In the genomic region with DNA sequence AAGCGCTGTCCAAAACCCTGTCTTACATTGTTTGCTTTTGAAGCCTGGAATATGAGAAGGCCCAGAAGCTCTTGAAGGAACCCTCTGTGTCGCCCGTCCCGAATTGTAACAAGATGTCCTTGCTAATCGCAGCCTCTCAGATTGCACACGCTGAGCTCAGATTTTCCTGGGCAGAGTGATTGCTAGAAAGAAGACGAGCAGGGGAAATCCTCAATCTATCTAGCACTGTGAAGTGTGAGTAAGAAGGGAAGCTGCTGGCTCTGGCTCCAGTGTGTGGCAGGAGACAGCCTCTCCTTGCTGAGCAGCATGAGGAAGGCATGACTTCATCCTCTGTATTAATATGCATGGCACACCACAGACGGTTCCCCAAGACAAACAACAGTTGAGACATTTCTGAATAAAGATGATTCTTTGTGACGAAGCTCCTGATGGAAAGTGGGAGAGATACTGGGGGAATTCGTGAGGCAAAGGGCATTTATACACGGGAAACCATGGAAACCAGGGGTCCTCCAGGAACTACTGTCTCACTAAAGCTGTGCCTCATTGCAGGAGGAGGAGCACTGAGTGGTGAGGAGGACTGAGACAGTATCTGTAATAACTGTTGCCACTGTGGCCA, we compare ENCODE assay signal across 12 mouse cellular contexts. TPM values are rescaled to one million over a fixed set of nuclear protein-coding genes. Genes with fewer than 3 reads are reported as not detected.
A peak's percentile ranks its signal among the peaks of the same experiment; 100 is the strongest.
DNase-seq lines count a peak whose midpoint lies in the region; ATAC-seq and TF ChIP-seq lines count a peak whose summit lies in the region.
"Had no signal": no experiment of that assay in that cellular context is flagged by ENCODE, and none has a peak within 500 bp of the region (broad histone marks: within the 10 kb centered on the region; RNA-seq: fewer than 3 reads in every experiment).

No protein-coding gene starts in this region.

- H3K4me2 ChIP-seq in forebrain, embryonic 16.5 days (ENCODE audit: low read length), result no peak overlapping the region
- no peak overlapping the region for H3K4me2 ChIP-seq in midbrain, embryonic 14.5 days (ENCODE audit: low read length)
- H3K4me2 ChIP-seq: liver, embryonic 12.5 days had no signal

- H3K27ac ChIP-seq in forebrain, embryonic 16.5 days (ENCODE audit: low read length), result no peak overlapping the region
- peak overlapping the region; percentile 41; the same call in 1 of the 2 replicates for H3K27ac ChIP-seq in layer of hippocampus, adult 2 months
- H3K27ac ChIP-seq in midbrain, embryonic 14.5 days (replicated peaks; ENCODE audit: low read depth, low read length), result peak overlapping the region; percentile 53; the same call in 1 of the 2 replicates
- no peak overlapping the region for H3K27ac ChIP-seq in limb, embryonic 10.5 days
- H3K27ac ChIP-seq: liver, embryonic 12.5 days had no signal

- WGBS in forebrain, embryonic 16.5 days, result 53% methylated on average over 11 of the region's 11 CpGs
- WGBS in midbrain, embryonic 14.5 days, result 59% methylated on average over 11 of the region's 11 CpGs
- 74% methylated on average over 11 of the region's 11 CpGs for WGBS in limb, embryonic 10.5 days

- H3K9me3 ChIP-seq in forebrain, embryonic 16.5 days (ENCODE audit: control insufficient read depth, low read length), result no peaks in the 10 kb centered on the region
- H3K9me3 ChIP-seq in midbrain, embryonic 14.5 days (ENCODE audit: control insufficient read depth, low read length), result no peaks in the 10 kb centered on the region
- H3K9me3 ChIP-seq in limb, embryonic 10.5 days (replicated peaks), result no peaks in the 10 kb centered on the region
- H3K9me3 ChIP-seq: liver, embryonic 12.5 days had no signal

- H3K36me3 ChIP-seq in forebrain, embryonic 16.5 days (ENCODE audit: control insufficient read depth, insufficient read depth), result no peaks in the 10 kb centered on the region
- no peaks in the 10 kb centered on the region for H3K36me3 ChIP-seq in midbrain, embryonic 14.5 days (ENCODE audit: control insufficient read depth, insufficient read depth, low read length)
- H3K36me3 ChIP-seq in limb, embryonic 10.5 days, result no peaks in the 10 kb centered on the region
- H3K36me3 ChIP-seq: liver, embryonic 12.5 days had no signal

- DNase-seq in brain, embryonic 14.5 days (ENCODE audit: low read depth), result peak; percentile 66
- peak; percentile 30 to 79 for DNase-seq in layer of hippocampus, adult 2 months (ENCODE audit: low spot score in 2 of 2)
- DNase-seq in midbrain, embryonic 14.5 days, result peak; percentile 51
- no peak for DNase-seq in embryo, embryonic 10 days (ENCODE audit: low spot score)
- DNase-seq in limb, embryonic 10.5 days (ENCODE audit: low spot score), result no peak
- DNase-seq: spleen, adult 18-20 months had no signal

- TF ChIP-seq POLR2A in brain, embryonic 14.5 days (IDR thresholded peaks at IDR 0.05; ENCODE audit: borderline replicate concordance, extremely low read depth, insufficient read depth, insufficient read length, poor library complexity, severe bottlenecking), result no peak

- no peak overlapping the region for H3K4me3 ChIP-seq in forebrain, embryonic 16.5 days (replicated peaks; ENCODE audit: low read length)
- 0 out of 2 replicates have a peak overlapping the region, but pooled peaks have one; percentile 4 for H3K4me3 ChIP-seq in layer of hippocampus, adult 2 months
- H3K4me3 ChIP-seq in midbrain, embryonic 14.5 days (replicated peaks; ENCODE audit: low read depth, low read length), result no peak overlapping the region
- no peak overlapping the region for H3K4me3 ChIP-seq in limb, embryonic 10.5 days
- H3K4me3 ChIP-seq: liver, embryonic 12.5 days had no signal

- H3K4me1 ChIP-seq in forebrain, embryonic 16.5 days (replicated peaks; ENCODE audit: control insufficient read depth, insufficient read depth, low read length), result peaks cover 10% of the 10 kb centered on the region
- H3K4me1 ChIP-seq in midbrain, embryonic 14.5 days (ENCODE audit: control insufficient read depth, insufficient read depth, low read length), result no peaks in the 10 kb centered on the region; the same call in 1 of the 2 replicates
- H3K4me1 ChIP-seq in limb, embryonic 10.5 days, result 0 out of 2 replicates have a peak, but pooled peaks cover 2% of the 10 kb centered on the region
- H3K4me1 ChIP-seq: liver, embryonic 12.5 days had no signal

- no peaks in the 10 kb centered on the region for H3K27me3 ChIP-seq in forebrain, embryonic 16.5 days (replicated peaks; ENCODE audit: control insufficient read depth, insufficient read depth, low read length)
- no peaks in the 10 kb centered on the region for H3K27me3 ChIP-seq in midbrain, embryonic 14.5 days (ENCODE audit: control insufficient read depth, insufficient read depth, low read length)
- H3K27me3 ChIP-seq in limb, embryonic 10.5 days (ENCODE audit: low read depth, poor library complexity, severe bottlenecking), result no peaks in the 10 kb centered on the region
- H3K27me3 ChIP-seq: liver, embryonic 12.5 days had no signal

- peak; percentile 83 for ATAC-seq in forebrain, embryonic 16.5 days
- ATAC-seq in midbrain, embryonic 14.5 days (ENCODE audit: low FRiP score, low TSS enrichment), result peak; percentile 22; the same call in 1 of the 2 replicates
- ATAC-seq in megakaryocyte, adult 5-6 weeks (ENCODE audit: poor library complexity, severe bottlenecking), result no peak
- no peak for ATAC-seq in granulocyte monocyte progenitor cell, adult 5-6 weeks (replicated peaks; ENCODE audit: poor library complexity, severe bottlenecking)
- ATAC-seq: intestine, postnatal 0 days; liver, embryonic 12.5 days had no signal

- no peak for TF ChIP-seq CTCF in brain, embryonic 14.5 days (IDR thresholded peaks at IDR 0.05; ENCODE audit: borderline replicate concordance, extremely low read depth, insufficient read depth, insufficient read length)
- peak; percentile 24; the same call in 1 of the 2 replicates for TF ChIP-seq CTCF in layer of hippocampus, adult 2 months (conservative IDR thresholded peaks at IDR 0.05)

- H3K9ac ChIP-seq in forebrain, embryonic 16.5 days (replicated peaks; ENCODE audit: low read depth, low read length), result no peak overlapping the region
- no peak overlapping the region for H3K9ac ChIP-seq in midbrain, embryonic 14.5 days (replicated peaks; ENCODE audit: low read length)
- H3K9ac ChIP-seq: liver, embryonic 12.5 days had no signal

RNA-seq across cellular contexts. Expression of gene Tnn, which starts 4.0 kb away (rescaled TPM):
- 0.04 and 0.40 TPM in 2 replicates for polyA plus RNA-seq in brain, embryonic 14.5 days (2012; rRNA removed)
- polyA plus RNA-seq in forebrain, embryonic 16.5 days (2015; fragmentation: Nextera tagmentation; extraction: Ambion mirVana), result 0.15 and 0.19 TPM in 2 replicates
- under 1 TPM in 1 of 2 experiments, not detected in 1; 0.10 TPM for total RNA-seq in layer of hippocampus, adult 2 months (2021)
- 0.04 TPM in 2 replicates for polyA plus RNA-seq in midbrain, embryonic 14.5 days (2014; fragmentation: Nextera tagmentation; extraction: Ambion mirVana)
- not detected in 2 replicates for total RNA-seq in megakaryocyte, adult 5-6 weeks (2015)
- not detected in 2 replicates for total RNA-seq in megakaryocyte, adult 5-6 weeks (2017)
- not detected in 2 replicates for polyA plus RNA-seq in limb, embryonic 10.5 days (2016; fragmentation: Nextera tagmentation; extraction: Ambion mirVana)
- total RNA-seq in granulocyte monocyte progenitor cell, adult 5-6 weeks (2014; fragmentation: Nextera tagmentation), result not detected in 2 replicates
- not detected in 2 replicates for total RNA-seq in granulocyte monocyte progenitor cell, adult 5-6 weeks (2017)
- total RNA-seq: MEL had no signal

RNA-seq across cellular contexts. Expression of gene Mrps14, which starts 45.6 kb away (rescaled TPM):
- polyA plus RNA-seq in brain, embryonic 14.5 days (2012; rRNA removed), result 33.9 and 50.0 TPM in 2 replicates
- 162 and 186 TPM in 2 replicates for polyA plus RNA-seq in forebrain, embryonic 16.5 days (2015; fragmentation: Nextera tagmentation; extraction: Ambion mirVana)
- 10 to 100 TPM; 61.7 to 65.0 TPM for total RNA-seq in layer of hippocampus, adult 2 months (2021)
- polyA plus RNA-seq in midbrain, embryonic 14.5 days (2014; fragmentation: Nextera tagmentation; extraction: Ambion mirVana), result 144 and 151 TPM in 2 replicates
- 109 and 125 TPM in 2 replicates for total RNA-seq in megakaryocyte, adult 5-6 weeks (2015)
- total RNA-seq in megakaryocyte, adult 5-6 weeks (2017), result 90.6 and 95.8 TPM in 2 replicates
- polyA plus RNA-seq in limb, embryonic 10.5 days (2016; fragmentation: Nextera tagmentation; extraction: Ambion mirVana), result 223 and 226 TPM in 2 replicates
- 119 and 171 TPM in 2 replicates for total RNA-seq in granulocyte monocyte progenitor cell, adult 5-6 weeks (2014; fragmentation: Nextera tagmentation)
- total RNA-seq in granulocyte monocyte progenitor cell, adult 5-6 weeks (2017), result 157 and 194 TPM in 2 replicates

Comparison
In these comparisons a context has a peak if more than half of its experiments do, and no peak if none do; other contexts are left out.
1. DNase-seq: peak in brain, embryonic 14.5 days (single experiment), layer of hippocampus, adult 2 months (2 of 2) and midbrain, embryonic 14.5 days (single experiment); none in embryo, embryonic 10 days (single experiment) and limb, embryonic 10.5 days (single experiment).
2. ATAC-seq: peak in forebrain, embryonic 16.5 days (single experiment) and midbrain, embryonic 14.5 days (single experiment); none in megakaryocyte, adult 5-6 weeks (single experiment) and granulocyte monocyte progenitor cell, adult 5-6 weeks (single experiment).
3. H3K27ac ChIP-seq: peak in layer of hippocampus, adult 2 months (single experiment) and midbrain, embryonic 14.5 days (single experiment); none in forebrain, embryonic 16.5 days (single experiment) and limb, embryonic 10.5 days (single experiment).